Mouse (Mus musculus): ENCODE data around the gene Aaed1. TPM values are rescaled to one million over a fixed set of nuclear protein-coding genes. Genes with fewer than 3 reads are reported as not detected.

The Aaed1 gene
- polyA plus RNA-seq, 1 experiment = 4.4 TPM

GRCm38 (mm10) chr13:64284676-64285075 is 27.8 kb downstream of the Aaed1 start:
- Histone ChIP-seq H3K36me3 (ENCODE audit: control insufficient read depth, insufficient read depth, low read length) (no peaks in the 10 kb centered on the region), H3K27me3 (ENCODE audit: control insufficient read depth, insufficient read depth, low read length) (no peaks in the 10 kb centered on the region), H3K27ac (ENCODE audit: insufficient read depth, low read depth, low read length) (no peak overlapping the region), H3K4me1 (ENCODE audit: control insufficient read depth, insufficient read depth, insufficient read length, low read length) (no peaks in the 10 kb centered on the region), H3K4me3 (ENCODE audit: low read depth, low read length) (no peak overlapping the region)
- WGBS = 92% methylated on average over 2 of the region's 2 CpGs
- no peak for TF ChIP-seq POLR2A (IDR thresholded peaks at IDR 0.05; ENCODE audit: low read depth, low read length)
- TF ChIP-seq CTCF (IDR thresholded peaks at IDR 0.05; ENCODE audit: extremely low read depth, insufficient read length, insufficient replicate concordance, low read depth, low read length) = peak; percentile 14; the same call in 1 of the 2 replicates

DNA sequence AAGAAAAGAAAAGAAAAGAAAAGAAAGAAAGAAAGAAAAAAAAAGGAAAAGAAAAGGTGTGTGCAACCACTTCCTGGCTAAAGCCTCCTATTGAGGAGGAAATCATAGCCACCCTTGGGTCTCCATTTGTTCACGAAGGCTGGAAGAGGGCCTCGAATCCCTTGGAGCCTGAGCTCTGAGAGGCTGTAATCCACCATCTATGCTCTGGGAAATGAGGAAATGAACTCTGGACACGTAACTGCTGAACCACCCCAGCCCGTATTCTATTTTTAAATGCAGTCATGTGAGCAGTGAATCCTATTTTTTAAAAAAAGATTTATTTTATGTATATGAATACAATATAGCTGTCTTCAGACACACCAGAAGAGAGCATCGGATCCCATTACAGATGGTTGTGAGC is 31.6 kb downstream of the Aaed1 start:
- no peaks in the 10 kb centered on the region for H3K4me1 ChIP-seq (ENCODE audit: control insufficient read depth, insufficient read depth, insufficient read length, low read length)
- H3K27ac ChIP-seq (ENCODE audit: insufficient read depth, low read depth, low read length) = no peak overlapping the region
- H3K27me3 ChIP-seq (ENCODE audit: control insufficient read depth, insufficient read depth, low read length) = no peaks in the 10 kb centered on the region
- no peak overlapping the region for H3K4me3 ChIP-seq (ENCODE audit: low read depth, low read length)
- H3K36me3 ChIP-seq (ENCODE audit: control insufficient read depth, insufficient read depth, low read length) = no peaks in the 10 kb centered on the region
- 63% methylated on average over 5 of the region's 5 CpGs for WGBS
- TF ChIP-seq POLR2A (IDR thresholded peaks at IDR 0.05; ENCODE audit: low read depth, low read length) (no peak), CTCF (IDR thresholded peaks at IDR 0.05; ENCODE audit: extremely low read depth, insufficient read length, insufficient replicate concordance, low read depth, low read length) (no peak)

- Histone ChIP-seq H3K27ac (ENCODE audit: insufficient read depth, low read depth, low read length) (no peak overlapping the region), H3K27me3 (ENCODE audit: control insufficient read depth, insufficient read depth, low read length) (peaks cover 21% of the 10 kb centered on the region), H3K4me3 (ENCODE audit: low read depth, low read length) (peak overlapping the region; percentile 79), H3K4me1 (ENCODE audit: control insufficient read depth, insufficient read depth, insufficient read length, low read length) (no peaks in the 10 kb centered on the region), H3K36me3 (ENCODE audit: control insufficient read depth, insufficient read depth, low read length) (no peaks in the 10 kb centered on the region)
- TF ChIP-seq POLR2A (IDR thresholded peaks at IDR 0.05; ENCODE audit: low read depth, low read length) (no peak), CTCF (IDR thresholded peaks at IDR 0.05; ENCODE audit: extremely low read depth, insufficient read length, insufficient replicate concordance, low read depth, low read length) (no peak)
- 18% methylated on average over 9 of the region's 9 CpGs for WGBS
Observed at GRCm38 (mm10) chr13:64275754-64276127, 36.8 kb downstream of the Aaed1 start.

- H3K27ac ChIP-seq (ENCODE audit: insufficient read depth, low read depth, low read length) = no peak within 1 kb of the TSS
- TF ChIP-seq CTCF (IDR thresholded peaks at IDR 0.05; ENCODE audit: extremely low read depth, insufficient read length, insufficient replicate concordance, low read depth, low read length) (no peak), POLR2A (IDR thresholded peaks at IDR 0.05; ENCODE audit: low read depth, low read length) (no peak)
Observed at GRCm38 (mm10) chr13:64274879-64275753, 37.4 kb downstream of the Aaed1 start, which contains the start of gene Cdc14b. Gene Cdc14b, minus strand, starts transcription at chr13:64275290.

DNA sequence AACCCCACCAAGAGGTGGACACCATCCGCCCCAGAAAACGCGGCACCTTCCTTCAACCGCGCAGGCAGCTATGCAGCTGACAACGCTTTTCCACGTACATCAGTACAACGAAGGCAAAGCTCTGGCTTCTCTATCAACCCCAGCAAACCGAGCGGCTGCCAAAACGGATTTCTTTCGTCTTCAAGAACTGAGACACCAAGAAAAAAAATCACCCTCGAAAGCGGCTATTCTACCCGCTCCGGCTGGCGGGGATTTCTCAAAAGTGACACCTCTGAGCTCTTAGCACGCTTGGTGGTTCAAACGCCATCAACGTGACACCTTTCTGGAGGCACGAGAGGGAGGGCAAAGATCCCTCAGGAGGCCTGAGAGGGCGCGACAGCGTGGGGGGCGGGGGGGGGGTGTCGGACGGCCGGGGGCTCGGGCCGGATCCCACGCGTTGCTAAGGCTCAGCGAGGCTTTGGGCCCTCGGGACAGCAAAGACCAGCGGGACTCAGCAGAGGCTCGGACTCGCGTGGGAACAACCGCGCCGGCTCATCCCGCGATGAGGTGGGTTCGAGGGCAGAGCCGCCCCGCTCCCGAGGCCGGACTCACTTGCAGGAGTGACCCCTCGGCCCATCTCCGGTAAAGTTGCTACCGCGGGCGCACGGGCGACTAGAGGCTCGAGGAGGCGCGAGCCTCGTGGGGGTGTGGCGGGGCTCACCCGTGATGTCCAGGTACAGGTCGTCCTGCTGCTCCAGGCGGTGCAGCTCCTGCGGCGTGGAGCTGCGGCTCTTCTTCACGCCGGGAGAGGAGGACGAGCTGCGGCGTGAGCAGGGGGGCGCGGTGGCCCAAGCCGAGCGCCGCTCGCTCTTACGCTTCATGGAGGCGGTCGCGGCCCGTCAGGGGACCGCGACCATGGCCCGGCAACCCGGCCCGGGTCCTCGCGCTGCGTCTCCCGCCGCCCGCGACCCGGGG is 38.3 kb downstream of the Aaed1 start:
- TF ChIP-seq POLR2A (IDR thresholded peaks at IDR 0.05; ENCODE audit: low read depth, low read length) = no peak
- no peak for TF ChIP-seq CTCF (IDR thresholded peaks at IDR 0.05; ENCODE audit: extremely low read depth, insufficient read length, insufficient replicate concordance, low read depth, low read length)
- Histone ChIP-seq H3K27ac (ENCODE audit: insufficient read depth, low read depth, low read length) (no peak overlapping the region), H3K4me3 (ENCODE audit: low read depth, low read length) (peak overlapping the region; percentile 79), H3K36me3 (ENCODE audit: control insufficient read depth, insufficient read depth, low read length) (no peaks in the 10 kb centered on the region), H3K4me1 (ENCODE audit: control insufficient read depth, insufficient read depth, insufficient read length, low read length) (no peaks in the 10 kb centered on the region), H3K27me3 (ENCODE audit: control insufficient read depth, insufficient read depth, low read length) (peaks cover 21% of the 10 kb centered on the region)
- 2% methylated on average over 95 of the region's 95 CpGs for WGBS

More at GRCm38 (mm10) chr13:64274879-64275753, 37.4 kb downstream of the Aaed1 start, which contains the start of gene Cdc14b:
- H3K36me3 ChIP-seq (ENCODE audit: control insufficient read depth, insufficient read depth, low read length) = no peaks in the 10 kb centered on the region
- H3K27me3 ChIP-seq (ENCODE audit: control insufficient read depth, insufficient read depth, low read length) = peaks cover 21% of the 10 kb centered on the region
- no peaks in the 10 kb centered on the region for H3K4me1 ChIP-seq (ENCODE audit: control insufficient read depth, insufficient read depth, insufficient read length, low read length)
- WGBS = 1% methylated on average over 57 of the region's 57 CpGs
- peak within 1 kb of the TSS; percentile 79 for H3K4me3 ChIP-seq (ENCODE audit: low read depth, low read length)

- Histone ChIP-seq H3K4me3 (ENCODE audit: low read depth, low read length) (no peak overlapping the region), H3K36me3 (ENCODE audit: control insufficient read depth, insufficient read depth, low read length) (no peaks in the 10 kb centered on the region; the same call in 1 of the 2 replicates), H3K4me1 (ENCODE audit: control insufficient read depth, insufficient read depth, insufficient read length, low read length) (no peaks in the 10 kb centered on the region), H3K27me3 (ENCODE audit: control insufficient read depth, insufficient read depth, low read length) (peaks cover 21% of the 10 kb centered on the region), H3K27ac (ENCODE audit: insufficient read depth, low read depth, low read length) (no peak overlapping the region)
- TF ChIP-seq CTCF (IDR thresholded peaks at IDR 0.05; ENCODE audit: extremely low read depth, insufficient read length, insufficient replicate concordance, low read depth, low read length) (no peak), POLR2A (IDR thresholded peaks at IDR 0.05; ENCODE audit: low read depth, low read length) (no peak)
- 55% methylated on average over 8 of the region's 8 CpGs for WGBS
Observed at GRCm38 (mm10) chr13:64273352-64273751, 39.2 kb downstream of the Aaed1 start.

All from small intestine, adult 2 months (tissue).